In genomic region chr1:136007211-136008158, GRCm38 (mm10) we compare ENCODE assay signal across 8 mouse cellular contexts. TPM values are rescaled to one million over a fixed set of nuclear protein-coding genes. Genes with fewer than 3 reads are reported as not detected.
DNase-seq lines count a peak whose midpoint lies in the region; ATAC-seq lines count a peak whose summit lies in the region.

Tmem9 (plus strand) TSS chr1:136008150.

- peak within 1 kb of the TSS; percentile 76 for H3K4me2 ChIP-seq in embryonic facial prominence, embryonic 11.5 days (ENCODE audit: low read depth, low read length)
- H3K4me2 ChIP-seq in intestine, embryonic 16.5 days (ENCODE audit: low read depth, low read length) = peak within 1 kb of the TSS; percentile 77
- H3K4me2 ChIP-seq in midbrain, embryonic 12.5 days (replicated peaks) = peak within 1 kb of the TSS; percentile 78

- no peaks in the 10 kb centered on the region for H3K4me1 ChIP-seq in embryonic facial prominence, embryonic 11.5 days (ENCODE audit: control insufficient read depth, insufficient read depth, low read length)
- H3K4me1 ChIP-seq in intestine, embryonic 16.5 days (ENCODE audit: control insufficient read depth, insufficient read depth, low read length) = no peaks in the 10 kb centered on the region
- H3K4me1 ChIP-seq in limb, embryonic 10.5 days = peaks cover 10% of the 10 kb centered on the region
- peaks cover 9% of the 10 kb centered on the region for H3K4me1 ChIP-seq in midbrain, embryonic 12.5 days

- WGBS in embryonic facial prominence, embryonic 11.5 days = 3% methylated on average over 37 of the region's 37 CpGs
- 5% methylated on average over 37 of the region's 37 CpGs for WGBS in intestine, embryonic 16.5 days
- whole genome bisulfite sequencing in limb, embryonic 10.5 days = 4% methylated on average over 37 of the region's 37 CpGs
- WGBS in midbrain, embryonic 12.5 days = under 1% methylated on average over 37 of the region's 37 CpGs

- peak; percentile 85 for ATAC-seq in embryonic facial prominence, embryonic 11.5 days (replicated peaks; ENCODE audit: insufficient number of reproducible peaks, low FRiP score, low TSS enrichment, low read depth)
- ATAC-seq in intestine, embryonic 16.5 days = peak; percentile 98
- peak; percentile 86 for ATAC-seq in midbrain, embryonic 12.5 days (ENCODE audit: low FRiP score, low read depth)

- H3K4me3 ChIP-seq in embryonic facial prominence, embryonic 11.5 days (ENCODE audit: low read depth, low read length) = peak within 1 kb of the TSS; percentile 44
- peak within 1 kb of the TSS; percentile 55 for H3K4me3 ChIP-seq in intestine, embryonic 16.5 days (ENCODE audit: low read length)
- peak within 1 kb of the TSS; percentile 53 for H3K4me3 ChIP-seq in limb, embryonic 10.5 days
- H3K4me3 ChIP-seq in midbrain, embryonic 12.5 days = peak within 1 kb of the TSS; percentile 46

- H3K9ac ChIP-seq in embryonic facial prominence, embryonic 11.5 days (replicated peaks; ENCODE audit: low read length) = peak within 1 kb of the TSS; percentile 41
- H3K9ac ChIP-seq in intestine, embryonic 16.5 days (ENCODE audit: low read depth, low read length) = peak within 1 kb of the TSS; percentile 65
- H3K9ac ChIP-seq in midbrain, embryonic 12.5 days (replicated peaks) = peak within 1 kb of the TSS; percentile 51; the same call in 1 of the 2 replicates

- H3K27me3 ChIP-seq in embryonic facial prominence, embryonic 11.5 days (ENCODE audit: control insufficient read depth, insufficient read depth, low read length) = 0 out of 2 replicates have a peak, but pooled peaks cover 4% of the 10 kb centered on the region
- no peaks in the 10 kb centered on the region for H3K27me3 ChIP-seq in intestine, embryonic 16.5 days (replicated peaks; ENCODE audit: control insufficient read depth, insufficient read depth, low read length)
- H3K27me3 ChIP-seq in limb, embryonic 10.5 days (ENCODE audit: low read depth, poor library complexity, severe bottlenecking) = peaks cover 25% of the 10 kb centered on the region
- peaks cover 47% of the 10 kb centered on the region for H3K27me3 ChIP-seq in midbrain, embryonic 12.5 days

- no peaks in the 10 kb centered on the region for H3K9me3 ChIP-seq in embryonic facial prominence, embryonic 11.5 days (replicated peaks; ENCODE audit: control insufficient read depth, low read length)
- no peaks in the 10 kb centered on the region for H3K9me3 ChIP-seq in intestine, embryonic 16.5 days (ENCODE audit: control insufficient read depth, low read length)
- H3K9me3 ChIP-seq in limb, embryonic 10.5 days (replicated peaks) = no peaks in the 10 kb centered on the region
- H3K9me3 ChIP-seq in midbrain, embryonic 12.5 days = no peaks in the 10 kb centered on the region

- no peaks in the 10 kb centered on the region for H3K36me3 ChIP-seq in embryonic facial prominence, embryonic 11.5 days (replicated peaks; ENCODE audit: control insufficient read depth, insufficient read depth, low read depth, low read length)
- no peaks in the 10 kb centered on the region for H3K36me3 ChIP-seq in intestine, embryonic 16.5 days (ENCODE audit: control insufficient read depth, insufficient read depth, low read length)
- no peaks in the 10 kb centered on the region for H3K36me3 ChIP-seq in limb, embryonic 10.5 days
- H3K36me3 ChIP-seq in midbrain, embryonic 12.5 days = no peaks in the 10 kb centered on the region

- no peak within 1 kb of the TSS for H3K27ac ChIP-seq in embryonic facial prominence, embryonic 11.5 days (replicated peaks; ENCODE audit: low read depth, low read length)
- H3K27ac ChIP-seq in intestine, embryonic 16.5 days (ENCODE audit: low read length) = peak within 1 kb of the TSS; percentile 43; the same call in 1 of the 2 replicates
- no peak within 1 kb of the TSS for H3K27ac ChIP-seq in limb, embryonic 10.5 days
- no peak within 1 kb of the TSS for H3K27ac ChIP-seq in midbrain, embryonic 12.5 days (replicated peaks)

- peak; percentile 26 to 35 for DNase-seq in cerebellum, adult 18-20 months
- DNase-seq in cerebellum, adult 9-10 months = no peak
- peak; percentile 81 for DNase-seq in embryonic facial prominence, embryonic 11.5 days (ENCODE audit: low spot score)
- DNase-seq in gonadal fat pad, adult 2 months (ENCODE audit: low read depth) = no peak
- DNase-seq in limb, embryonic 10.5 days (ENCODE audit: low spot score) = peak; percentile 68
- DNase-seq in spleen, adult 18-20 months = peak; percentile 17 to 50

RNA-seq across cellular contexts. Expression of gene Tmem9, which starts in this region (rescaled TPM):
- 73.4 and 74.4 TPM in 2 replicates for polyA plus RNA-seq in embryonic facial prominence, embryonic 11.5 days (2014; fragmentation: Nextera tagmentation; extraction: Ambion mirVana)
- polyA plus RNA-seq in gonadal fat pad, adult 2 months (2012; rRNA removed) = 89.9 and 107 TPM in 2 replicates
- 165 and 182 TPM in 2 replicates for polyA plus RNA-seq in intestine, embryonic 16.5 days (2015; fragmentation: Nextera tagmentation; extraction: Ambion mirVana)
- polyA plus RNA-seq in limb, embryonic 10.5 days (2016; fragmentation: Nextera tagmentation; extraction: Ambion mirVana) = 147 and 162 TPM in 2 replicates
- 129 and 138 TPM in 2 replicates for polyA plus RNA-seq in midbrain, embryonic 12.5 days (2016; fragmentation: Nextera tagmentation; extraction: Ambion mirVana)

Comparison
In these comparisons a context has a peak if more than half of its experiments do, and no peak if none do; other contexts are left out.
1. DNase-seq: peak in cerebellum, adult 18-20 months (2 of 2), embryonic facial prominence, embryonic 11.5 days (single experiment), limb, embryonic 10.5 days (single experiment) and spleen, adult 18-20 months (2 of 2); none in cerebellum, adult 9-10 months (single experiment) and gonadal fat pad, adult 2 months (single experiment).
2. Peak in every context shown above with its lines, with median percentiles within 50 percentile points of each other: ATAC-seq, H3K4me2 ChIP-seq, H3K4me3 ChIP-seq and H3K9ac ChIP-seq.